Mouse (Mus musculus) cerebellum, postnatal 25 days (tissue): ENCODE measurements around the gene Rbm15b.
A peak's percentile ranks its signal among the peaks of the same experiment; 100 is the strongest.

Experiments
- DNase-seq, 2 experiments: peaks; one replicate each; pipeline ENCODE4 v3.0.0; 2021; ENCODE audit warnings: mixed read lengths in 2 of 2

The Rbm15b gene

DNA sequence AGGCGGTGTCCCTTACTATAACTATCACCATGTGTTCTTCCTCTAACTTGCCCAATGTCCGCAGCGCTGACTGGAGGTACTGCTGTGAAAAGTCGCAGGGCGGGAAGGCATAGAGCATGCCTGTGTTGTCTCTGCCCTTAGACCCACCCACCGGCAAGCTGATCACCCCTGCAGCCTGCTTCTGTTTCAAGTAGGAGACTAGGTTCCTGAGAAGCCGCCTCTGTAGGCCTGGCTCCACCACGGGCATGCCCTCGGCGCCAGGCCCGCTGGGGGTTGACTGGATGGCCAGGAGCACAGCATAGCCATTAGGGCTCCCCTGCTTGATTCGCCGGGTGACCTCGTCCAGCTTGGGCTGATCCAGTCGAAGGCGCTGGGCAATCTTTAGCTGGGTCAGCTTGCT is 2.9 kb downstream of the Rbm15b start:
- DNase-seq: peak in 1 of 2 experiments; percentile 45

DNA sequence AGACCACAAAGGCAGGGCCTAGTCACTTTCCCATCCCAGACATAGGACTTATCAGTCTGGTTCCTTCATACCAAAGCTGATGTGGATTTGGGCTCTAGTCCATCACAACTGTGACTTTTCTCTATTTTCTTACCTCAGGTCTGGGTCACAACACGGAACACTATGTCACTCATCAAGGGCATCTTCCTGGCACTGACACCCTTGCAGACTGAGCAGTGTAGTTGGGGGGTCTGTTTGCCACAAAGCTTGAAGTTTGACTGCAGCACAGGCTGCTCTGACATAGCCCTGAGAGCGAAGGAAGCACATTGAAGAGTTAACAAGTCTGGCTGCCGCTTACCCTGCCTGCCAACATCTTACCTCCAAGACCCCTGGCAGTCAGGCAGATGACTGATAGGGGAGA is 4.1 kb downstream of the Rbm15b start:
- DNase-seq: no peak

DNA sequence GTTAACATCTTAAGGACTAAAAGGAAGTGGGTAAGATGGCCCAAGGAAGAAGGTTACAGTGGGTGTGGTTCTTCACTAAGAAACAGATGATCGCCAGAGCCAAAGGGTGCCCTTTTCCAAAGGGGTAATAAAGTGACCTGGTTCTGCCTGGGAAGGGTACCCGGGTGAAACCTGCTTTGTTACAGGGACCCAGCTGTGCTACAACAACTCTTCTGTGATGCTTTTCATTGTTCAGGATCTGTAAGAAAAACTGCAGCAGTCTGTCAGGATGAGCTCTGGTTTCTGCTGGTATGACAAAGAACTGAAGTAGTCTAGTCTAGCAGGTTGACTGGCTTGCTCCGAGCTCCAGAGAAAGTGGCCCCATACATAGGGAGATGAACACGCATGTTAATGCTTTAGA is 5.1 kb downstream of the Rbm15b start:
- DNase-seq: no peak

DNA sequence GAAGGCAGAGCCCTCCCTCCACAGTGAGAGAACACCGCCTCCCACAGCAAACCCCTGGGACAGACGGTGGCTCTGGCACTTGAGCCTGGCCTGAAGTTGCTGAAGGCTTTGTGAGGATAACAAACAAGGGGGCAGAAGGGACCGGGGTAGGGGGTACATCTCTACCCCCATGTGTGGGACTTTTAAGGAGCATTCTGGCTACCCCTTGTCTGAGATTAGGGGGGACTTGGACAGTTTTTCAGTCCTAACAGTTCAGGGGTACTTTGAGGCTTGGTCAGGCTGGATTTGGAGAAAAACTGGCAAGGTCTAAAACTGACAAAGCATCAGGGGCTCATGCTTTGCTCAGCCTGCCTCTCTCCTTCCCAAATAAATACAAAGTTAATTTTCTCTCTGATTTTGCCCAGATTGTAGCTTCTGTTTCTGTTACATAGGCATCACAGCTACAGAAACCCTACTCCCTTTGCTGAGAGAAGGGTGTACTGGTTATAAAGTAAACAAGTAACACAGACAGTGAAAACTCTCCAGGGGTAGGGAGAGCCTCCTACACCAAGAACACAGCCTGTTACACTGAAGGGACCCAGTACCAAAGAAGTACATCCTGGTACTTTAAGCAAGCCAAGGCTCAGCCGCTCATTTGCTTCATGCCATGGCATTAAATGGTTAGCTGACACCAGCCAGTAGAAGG is 6.0 kb downstream of the Rbm15b start:
- no peak for DNase-seq

DNA sequence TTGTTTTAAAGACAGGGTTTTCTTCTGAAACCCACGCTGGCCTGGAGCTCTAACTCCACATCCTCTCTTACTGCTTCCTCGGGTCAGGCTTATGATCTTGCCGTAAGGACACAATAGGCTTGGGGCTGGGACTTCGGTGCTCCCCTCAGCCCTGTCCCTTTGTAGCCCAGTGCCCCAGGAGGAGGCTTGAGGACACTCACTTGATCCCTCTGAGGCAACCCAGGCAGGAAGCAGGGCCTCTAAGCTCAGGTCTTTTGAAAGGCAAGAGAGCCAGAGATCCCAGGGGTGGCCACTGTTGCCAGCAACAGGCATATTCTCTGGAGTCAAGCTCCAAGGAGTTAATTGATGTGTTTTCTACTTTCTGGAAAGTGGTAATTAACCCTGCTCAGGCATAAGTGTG is 7.8 kb downstream of the Rbm15b start:
- DNase-seq: no peak

DNA sequence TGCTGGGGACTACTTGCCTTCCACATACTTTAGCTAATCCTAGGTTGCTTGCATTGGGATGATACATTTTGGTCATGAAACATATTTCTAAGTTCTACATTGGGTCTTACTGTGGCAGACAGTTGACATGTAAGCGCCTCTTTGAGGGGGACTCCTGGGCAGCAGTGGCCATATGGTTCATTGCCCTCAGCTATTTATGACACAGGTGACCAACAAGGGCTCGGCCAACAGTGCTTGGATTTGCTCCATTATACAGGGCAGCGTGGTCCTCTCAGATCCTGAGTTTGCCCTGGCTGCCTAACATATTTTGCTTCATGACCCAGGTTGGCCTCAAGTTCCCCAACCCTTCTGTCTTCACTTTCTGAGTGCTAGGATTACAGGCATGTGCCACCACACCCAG is 10.6 kb downstream of the Rbm15b start:
- peak; percentile 41 to 49 for DNase-seq

DNA sequence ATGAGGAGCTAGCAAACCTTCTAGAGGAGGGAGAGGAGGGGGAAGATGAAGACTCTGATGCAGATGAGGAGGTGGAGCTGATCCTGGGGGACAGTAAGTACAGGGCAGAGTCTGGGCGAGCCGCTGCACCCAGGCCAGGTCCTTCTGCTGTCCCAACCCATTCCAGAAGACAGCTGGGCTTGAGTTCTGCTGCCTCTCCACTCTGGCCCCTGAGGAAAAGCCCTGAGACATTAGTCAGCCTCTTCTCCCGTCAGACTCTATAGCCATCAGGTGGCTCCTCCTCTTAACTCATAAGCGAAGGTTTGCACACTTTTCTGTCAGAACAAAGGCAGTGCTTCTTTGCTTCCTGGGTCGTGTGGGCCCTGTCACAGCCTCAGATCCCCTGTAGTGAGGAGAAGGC is 13.0 kb downstream of the Rbm15b start:
- no peak for DNase-seq

DNA sequence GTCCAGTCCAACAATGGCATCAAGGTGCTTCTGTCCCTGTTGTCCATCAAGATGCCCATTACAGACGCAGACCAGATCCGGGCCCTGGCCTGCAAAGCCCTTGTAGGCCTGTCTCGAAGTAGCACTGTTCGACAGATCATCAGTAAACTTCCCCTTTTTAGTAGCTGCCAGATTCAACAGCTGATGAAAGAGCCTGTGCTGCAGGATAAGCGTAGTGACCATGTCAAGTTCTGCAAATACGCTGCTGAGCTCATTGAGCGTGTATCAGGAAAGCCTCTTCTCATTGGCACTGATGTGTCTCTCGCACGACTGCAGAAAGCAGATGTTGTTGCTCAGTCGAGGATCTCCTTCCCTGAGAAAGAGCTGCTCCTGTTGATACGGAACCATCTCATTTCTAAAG is 29.2 kb downstream of the Rbm15b start:
- DNase-seq: no peak

DNA sequence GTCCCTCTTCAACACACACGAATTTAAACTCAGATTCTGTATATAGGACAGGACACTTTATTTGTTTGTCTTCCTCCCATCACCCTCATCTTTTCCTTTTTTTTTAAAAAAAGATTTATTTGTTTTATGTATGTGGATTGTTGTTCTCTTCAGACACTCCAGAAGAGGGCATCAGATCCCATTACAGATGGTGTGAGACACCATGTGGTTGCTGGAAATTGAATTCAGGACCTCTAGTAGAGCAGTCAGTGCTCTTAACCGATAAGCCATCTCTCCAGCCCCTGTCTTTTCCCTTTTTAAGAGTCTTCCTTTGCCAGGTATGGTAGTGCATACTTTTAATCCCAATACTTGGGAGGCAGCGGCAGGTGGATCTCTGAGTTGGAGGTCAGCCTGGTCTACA is 30.6 kb downstream of the Rbm15b start:
- no peak for DNase-seq

DNA sequence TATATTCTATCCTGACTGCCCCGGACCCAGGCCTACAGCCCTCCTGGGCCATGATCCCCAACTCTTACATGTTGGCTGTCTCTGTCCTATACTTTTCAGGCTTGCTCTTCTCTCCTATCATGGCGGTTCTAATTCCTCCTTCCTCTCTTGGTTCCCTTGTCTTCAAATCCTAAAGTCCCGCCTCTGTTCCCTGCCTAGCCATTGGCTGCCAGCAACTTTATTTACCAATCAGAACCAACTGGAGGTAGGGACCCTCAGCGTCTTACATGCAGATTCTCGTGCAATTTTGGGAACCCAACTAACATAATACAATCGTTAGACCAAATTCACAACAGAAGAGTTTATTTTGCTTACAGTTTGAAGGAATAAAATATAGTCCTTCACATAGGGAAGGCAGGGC is 44.4 kb downstream of the Rbm15b start:
- DNase-seq: no peak

DNA sequence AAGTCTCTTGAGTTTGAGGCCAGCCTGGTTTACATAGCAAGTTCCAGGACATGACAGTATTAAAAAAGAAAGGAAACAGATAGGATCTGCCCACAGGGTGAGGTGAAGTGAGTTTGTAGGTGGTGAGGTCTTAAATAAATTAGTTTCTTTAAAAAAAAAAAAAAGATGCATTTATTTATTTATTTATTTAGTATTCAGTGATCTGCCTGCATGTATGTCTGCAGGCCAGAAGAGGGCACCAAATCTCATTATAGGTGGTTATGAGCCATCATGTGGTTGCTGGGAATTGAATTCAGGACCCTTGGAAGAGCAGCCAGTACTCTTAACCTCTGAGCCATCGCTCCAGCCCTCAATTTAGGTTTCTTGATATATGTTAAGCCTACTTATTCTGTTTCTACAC is 46.7 kb downstream of the Rbm15b start:
- no peak for DNase-seq
